Mouse (Mus musculus): Measurements from ENCODE around the gene Aifm1. TPM values are rescaled to one million over a fixed set of nuclear protein-coding genes. Genes with fewer than 3 reads are reported as not detected.

Aifm1 gene
- 10 to 100 TPM; 12.3 to 37.2 TPM for polyA plus RNA-seq (2012; fragmentation: generic; extraction: Trizol)

DNA sequence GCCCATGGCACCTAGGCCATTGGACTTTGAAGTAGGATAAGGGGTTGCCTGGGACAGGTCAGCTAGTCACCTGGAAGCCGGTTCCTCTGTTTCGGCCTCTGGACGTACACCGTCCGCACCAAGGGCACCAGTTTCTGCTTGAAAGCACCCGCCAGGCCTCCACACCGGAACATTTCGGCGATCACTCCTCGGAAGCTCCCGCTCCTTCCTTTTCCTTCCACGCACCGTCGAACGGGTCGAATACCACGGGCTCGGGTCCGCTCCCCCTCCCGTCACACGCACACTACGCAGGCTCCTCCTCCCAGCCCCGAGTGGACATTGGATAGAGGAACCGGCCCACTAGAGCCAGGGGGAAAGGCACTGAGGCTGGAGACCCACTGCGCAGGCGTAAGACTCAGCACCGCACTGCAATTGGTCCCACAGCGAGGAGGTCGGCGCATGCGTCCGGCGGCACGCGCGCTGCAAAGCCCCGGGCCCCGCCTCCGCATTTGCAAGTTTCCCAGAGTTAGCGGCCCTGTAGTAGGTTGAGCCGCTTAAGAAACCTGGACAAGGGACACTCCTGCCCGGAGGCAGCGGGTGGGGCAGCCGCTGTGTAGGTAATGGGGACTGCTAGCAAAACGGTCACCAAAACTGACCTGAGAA, at the start of gene Aifm1:
Aifm1 (minus strand) TSS at position 398 of the 642 bp plus-strand sequence.

DNA sequence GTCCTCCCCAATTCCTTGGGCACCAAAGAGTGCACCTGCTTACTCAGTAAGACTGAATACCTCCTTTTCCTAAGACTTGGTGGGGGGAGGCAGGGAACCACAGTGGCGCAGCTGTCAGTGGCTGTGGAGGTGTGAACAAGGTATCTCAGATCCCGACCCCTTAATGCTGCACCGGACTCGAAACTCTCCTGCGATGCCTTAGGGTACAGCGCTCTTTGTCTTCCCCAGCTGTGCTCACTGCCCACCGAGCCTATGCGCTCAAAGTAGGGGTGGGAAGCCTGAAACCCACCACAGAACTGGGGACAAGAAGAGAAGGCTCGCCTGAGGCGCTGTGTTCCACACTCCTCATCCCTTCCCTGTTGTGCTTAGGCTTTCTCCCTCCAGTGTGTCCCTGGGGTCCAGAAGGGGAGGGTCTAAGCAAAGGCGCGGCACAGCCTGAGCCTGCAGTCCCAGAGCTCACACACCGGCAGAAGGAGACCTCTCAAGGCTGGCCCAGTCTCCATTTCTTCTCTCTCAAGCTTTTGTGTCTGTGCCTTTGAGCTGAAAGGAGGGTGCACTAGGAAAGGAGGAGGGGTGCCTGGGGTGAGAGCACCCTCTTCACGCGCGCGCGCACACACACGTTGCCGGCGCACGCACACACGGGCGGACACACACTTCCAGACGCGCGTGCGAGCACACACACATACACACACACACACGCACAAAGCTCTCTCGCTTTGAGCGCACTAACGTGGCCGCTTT, 5.6 kb upstream of the Aifm1 start, which contains the start of gene Rab33a:
Rab33a (plus strand) TSS at position 478 of the 741 bp plus-strand sequence.

DNA sequence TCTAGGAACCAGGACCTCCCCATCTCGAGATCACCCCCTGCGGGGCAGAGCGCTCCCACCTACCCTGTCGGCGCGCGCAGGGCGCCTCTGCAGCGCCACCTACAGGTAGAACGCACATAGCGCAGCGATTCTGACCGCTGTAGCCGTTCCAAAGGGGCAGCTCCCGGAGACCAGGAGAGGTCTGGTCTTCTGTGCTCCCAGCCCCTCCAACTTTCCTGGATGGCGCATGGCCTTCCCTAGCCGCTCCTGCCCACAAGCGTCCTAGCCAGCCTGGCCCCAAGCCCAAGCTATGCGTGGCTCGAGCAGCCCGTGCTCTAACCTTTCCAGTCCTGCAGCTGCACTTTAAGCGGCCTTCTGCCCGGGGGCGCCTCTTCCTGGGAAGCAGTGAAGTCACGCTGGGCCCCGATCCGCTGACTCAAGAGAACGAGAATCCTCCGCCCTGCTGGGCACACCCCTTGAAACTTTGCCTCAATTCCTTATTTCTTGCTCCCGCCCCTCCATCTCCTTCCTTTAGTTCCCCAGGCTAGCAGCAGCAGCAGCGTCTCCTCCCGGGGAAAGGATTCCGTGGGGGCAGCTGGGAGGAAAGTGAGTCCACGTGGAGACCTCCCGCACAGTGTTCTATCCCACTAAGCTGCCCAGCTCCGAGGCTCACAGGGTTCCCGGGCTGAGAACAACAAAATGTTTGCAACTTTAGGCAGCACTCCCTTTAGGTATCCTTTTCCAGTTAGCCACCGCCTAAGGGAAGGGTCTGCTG, 50.4 kb downstream of the Aifm1 start, which contains the start of gene Elf4:
Elf4 (minus strand) TSS at position 379 of the 754 bp plus-strand sequence.

Other genes starting within 250 kb of the Aifm1 start
- gene Bcorl1, start 172.2 kb downstream of the Aifm1 start, polyA plus RNA-seq (2012; fragmentation: generic; extraction: Trizol): 1 to 10 TPM; 2.6 to 6.3 TPM
- gene Elf4, start 50.4 kb downstream of the Aifm1 start, polyA plus RNA-seq (2012; fragmentation: generic; extraction: Trizol): 10 to 100 TPM in 1 of 2 experiments, 1 to 10 TPM in 1; 2.7 to 12.7 TPM
- under 1 TPM in 1 of 2 experiments, not detected in 1; 0.27 TPM for gene Rab33a, start 5.7 kb upstream of the Aifm1 start, polyA plus RNA-seq (2012; fragmentation: generic; extraction: Trizol)
- 1 to 10 TPM in 1 of 2 experiments, under 1 TPM in 1; 0.18 to 1.2 TPM for gene Zfp280c, start 80.9 kb upstream of the Aifm1 start, polyA plus RNA-seq (2012; fragmentation: generic; extraction: Trizol)
- 1 to 10 TPM; 2.3 to 8.7 TPM for gene Slc25a14, start 109.8 kb upstream of the Aifm1 start, polyA plus RNA-seq (2012; fragmentation: generic; extraction: Trizol)
- gene Gpr119, start 160.9 kb upstream of the Aifm1 start, polyA plus RNA-seq (2012; fragmentation: generic; extraction: Trizol): not detected
- gene Rbmx2, start 181.4 kb upstream of the Aifm1 start, polyA plus RNA-seq (2012; fragmentation: generic; extraction: Trizol): 1 to 10 TPM; 3.4 to 5.1 TPM